Mouse (Mus musculus): ENCODE data around the gene Rasgef1c. TPM values are rescaled to one million over a fixed set of nuclear protein-coding genes. Genes with fewer than 3 reads are reported as not detected.

Rasgef1c gene
- total and polyA plus RNA-seq, 3 experiments: 0.05 TPM; not detected in 2

- no peaks in the 10 kb centered on the region for H3K27me3 ChIP-seq (ENCODE audit: insufficient read depth, low read length)
- TF ChIP-seq CTCF (IDR thresholded peaks at IDR 0.05; ENCODE audit: low read depth, low read length): no peak
- no peak for TF ChIP-seq GATA1 (IDR thresholded peaks at IDR 0.05; ENCODE audit: borderline replicate concordance, low read length)
- TF ChIP-seq POLR2AphosphoS5 (IDR thresholded peaks at IDR 0.05; ENCODE audit: insufficient replicate concordance, low read depth, low read length): no peak
- TF ChIP-seq TAL1 (conservative IDR thresholded peaks at IDR 0.05; ENCODE audit: low read depth, low read length): no peak
- TF ChIP-seq GATA2 (IDR thresholded peaks at IDR 0.05; ENCODE audit: borderline replicate concordance, low read depth, low read length): no peak
- ATAC-seq (ENCODE audit: extremely low read depth, insufficient number of reproducible peaks, low FRiP score, poor library complexity, severe bottlenecking) (no peak), DNase-seq (ENCODE audit: low spot score) (no peak)
- no peaks in the 10 kb centered on the region for H3K9me3 ChIP-seq (replicated peaks)
- peak overlapping the region; percentile 5; the same call in 1 of the 2 replicates for H3K4me3 ChIP-seq (ENCODE audit: low read depth, low read length)
- H3K4me1 ChIP-seq (ENCODE audit: insufficient read depth, low read depth, low read length): peaks cover 94% of the 10 kb centered on the region
- H3K36me3 ChIP-seq (replicated peaks): peaks cover 4% of the 10 kb centered on the region
These were observed 81.2 kb downstream of the Rasgef1c start for GRCm38 (mm10) chr11:49982881-49983280.

- ATAC-seq (ENCODE audit: extremely low read depth, insufficient number of reproducible peaks, low FRiP score, poor library complexity, severe bottlenecking) (no peak), DNase-seq (ENCODE audit: low spot score) (no peak)
- Histone ChIP-seq H3K9me3 (replicated peaks) (no peaks in the 10 kb centered on the region), H3K27me3 (ENCODE audit: insufficient read depth, low read length) (no peaks in the 10 kb centered on the region), H3K4me3 (ENCODE audit: low read depth, low read length) (peak overlapping the region; percentile 57; the same call in 1 of the 2 replicates), H3K4me1 (ENCODE audit: insufficient read depth, low read depth, low read length) (peaks cover 88% of the 10 kb centered on the region), H3K36me3 (replicated peaks) (peaks cover 4% of the 10 kb centered on the region)
- no peak for TF ChIP-seq GATA2 (IDR thresholded peaks at IDR 0.05; ENCODE audit: borderline replicate concordance, low read depth, low read length)
- no peak for TF ChIP-seq TAL1 (conservative IDR thresholded peaks at IDR 0.05; ENCODE audit: low read depth, low read length)
- no peak for TF ChIP-seq POLR2AphosphoS5 (IDR thresholded peaks at IDR 0.05; ENCODE audit: insufficient replicate concordance, low read depth, low read length)
- TF ChIP-seq GATA1 (IDR thresholded peaks at IDR 0.05; ENCODE audit: borderline replicate concordance, low read length): no peak
- no peak for TF ChIP-seq CTCF (IDR thresholded peaks at IDR 0.05; ENCODE audit: low read depth, low read length)
These were observed 82.4 kb downstream of the Rasgef1c start for GRCm38 (mm10) chr11:49983875-49984552.

DNA sequence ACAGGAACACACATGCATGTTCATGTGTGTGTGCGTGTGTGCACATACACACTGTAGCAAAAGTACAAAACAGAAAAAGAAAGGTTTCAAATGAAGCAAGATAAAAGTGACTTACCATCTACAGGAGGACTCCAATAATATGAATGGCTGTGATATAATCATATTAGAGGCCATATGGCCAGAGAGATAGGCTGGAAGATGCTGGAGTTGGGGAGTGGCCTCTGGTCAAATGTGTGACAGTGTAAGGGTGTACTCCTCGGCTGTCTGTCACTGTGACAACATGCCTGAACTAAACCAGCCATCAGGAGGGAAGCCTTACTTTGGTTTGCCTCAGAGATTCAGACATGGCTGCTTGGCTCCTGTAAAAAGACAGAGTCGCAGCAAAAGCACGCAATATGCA lies 83.4 kb downstream of the Rasgef1c start:
- Histone ChIP-seq H3K4me1 (ENCODE audit: insufficient read depth, low read depth, low read length) (peaks cover 87% of the 10 kb centered on the region), H3K27me3 (ENCODE audit: insufficient read depth, low read length) (no peaks in the 10 kb centered on the region), H3K36me3 (replicated peaks) (no peaks in the 10 kb centered on the region), H3K9me3 (replicated peaks) (no peaks in the 10 kb centered on the region), H3K4me3 (ENCODE audit: low read depth, low read length) (no peak overlapping the region; the same call in 1 of the 2 replicates)
- TF ChIP-seq POLR2AphosphoS5 (IDR thresholded peaks at IDR 0.05; ENCODE audit: insufficient replicate concordance, low read depth, low read length): no peak
- peak; percentile 68 for TF ChIP-seq TAL1 (conservative IDR thresholded peaks at IDR 0.05; ENCODE audit: low read depth, low read length)
- TF ChIP-seq CTCF (IDR thresholded peaks at IDR 0.05; ENCODE audit: low read depth, low read length): no peak
- no peak for TF ChIP-seq GATA1 (IDR thresholded peaks at IDR 0.05; ENCODE audit: borderline replicate concordance, low read length)
- no peak for TF ChIP-seq GATA2 (IDR thresholded peaks at IDR 0.05; ENCODE audit: borderline replicate concordance, low read depth, low read length)
- peak; percentile 46 for ATAC-seq (ENCODE audit: extremely low read depth, insufficient number of reproducible peaks, low FRiP score, poor library complexity, severe bottlenecking)
- no peak for DNase-seq (ENCODE audit: low spot score)

- Histone ChIP-seq H3K4me1 (ENCODE audit: insufficient read depth, low read depth, low read length) (peaks cover 87% of the 10 kb centered on the region), H3K9me3 (replicated peaks) (no peaks in the 10 kb centered on the region), H3K27me3 (ENCODE audit: insufficient read depth, low read length) (no peaks in the 10 kb centered on the region), H3K36me3 (replicated peaks) (no peaks in the 10 kb centered on the region), H3K4me3 (ENCODE audit: low read depth, low read length) (no peak overlapping the region)
- TF ChIP-seq GATA1 (IDR thresholded peaks at IDR 0.05; ENCODE audit: borderline replicate concordance, low read length) (no peak), TAL1 (conservative IDR thresholded peaks at IDR 0.05; ENCODE audit: low read depth, low read length) (no peak), CTCF (IDR thresholded peaks at IDR 0.05; ENCODE audit: low read depth, low read length) (peak; percentile 88), GATA2 (IDR thresholded peaks at IDR 0.05; ENCODE audit: borderline replicate concordance, low read depth, low read length) (no peak)
- no peak for DNase-seq (ENCODE audit: low spot score)
- ATAC-seq (ENCODE audit: extremely low read depth, insufficient number of reproducible peaks, low FRiP score, poor library complexity, severe bottlenecking): no peak
These were observed 84.8 kb downstream of the Rasgef1c start for GRCm38 (mm10) chr11:49986277-49987036.

GRCm38 (mm10) chr11:49994536-49994935 lies 92.9 kb downstream of the Rasgef1c start:
- peaks cover 78% of the 10 kb centered on the region for H3K4me1 ChIP-seq (ENCODE audit: insufficient read depth, low read depth, low read length)
- TF ChIP-seq POLR2AphosphoS5 (IDR thresholded peaks at IDR 0.05; ENCODE audit: insufficient replicate concordance, low read depth, low read length): no peak
- peak; percentile 91 for TF ChIP-seq TAL1 (conservative IDR thresholded peaks at IDR 0.05; ENCODE audit: low read depth, low read length)
- ATAC-seq (ENCODE audit: extremely low read depth, insufficient number of reproducible peaks, low FRiP score, poor library complexity, severe bottlenecking) (peak; percentile 92), DNase-seq (ENCODE audit: low spot score) (peak; percentile 55)
- no peaks in the 10 kb centered on the region for H3K36me3 ChIP-seq (replicated peaks)
- H3K4me3 ChIP-seq (ENCODE audit: low read depth, low read length): no peak overlapping the region
- H3K9me3 ChIP-seq (replicated peaks): peaks cover 3% of the 10 kb centered on the region
- no peaks in the 10 kb centered on the region for H3K27me3 ChIP-seq (ENCODE audit: insufficient read depth, low read length)

DNA sequence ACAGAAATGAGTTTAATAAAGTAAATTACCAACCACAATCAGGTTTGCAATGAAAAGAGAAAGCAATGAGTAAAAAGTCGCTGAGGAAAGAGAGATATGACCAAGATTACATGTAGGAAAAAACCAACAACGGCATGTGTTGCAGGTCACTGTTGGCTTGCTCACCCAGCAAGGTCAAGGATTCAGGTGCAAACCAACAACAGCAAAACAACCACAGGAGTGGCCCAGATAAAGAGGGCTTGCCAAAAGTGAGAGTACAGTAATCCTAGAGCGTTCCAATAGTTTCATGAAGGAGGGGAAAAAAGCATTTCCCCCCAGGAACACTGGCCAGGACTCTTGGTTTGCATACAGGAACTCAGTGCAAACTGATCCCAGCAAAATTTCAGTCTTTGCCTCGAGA lies 94.8 kb downstream of the Rasgef1c start:
- DNase-seq (ENCODE audit: low spot score): no peak
- no peaks in the 10 kb centered on the region for H3K36me3 ChIP-seq (replicated peaks)
- H3K9me3 ChIP-seq (replicated peaks): peaks cover 16% of the 10 kb centered on the region
- ATAC-seq (ENCODE audit: extremely low read depth, insufficient number of reproducible peaks, low FRiP score, poor library complexity, severe bottlenecking): no peak
- H3K4me1 ChIP-seq (ENCODE audit: insufficient read depth, low read depth, low read length): peaks cover 71% of the 10 kb centered on the region
- TF ChIP-seq POLR2AphosphoS5 (IDR thresholded peaks at IDR 0.05; ENCODE audit: insufficient replicate concordance, low read depth, low read length): no peak
- TF ChIP-seq CTCF (IDR thresholded peaks at IDR 0.05; ENCODE audit: low read depth, low read length): no peak
- TF ChIP-seq GATA2 (IDR thresholded peaks at IDR 0.05; ENCODE audit: borderline replicate concordance, low read depth, low read length): no peak
- no peak for TF ChIP-seq GATA1 (IDR thresholded peaks at IDR 0.05; ENCODE audit: borderline replicate concordance, low read length)
- no peak for TF ChIP-seq TAL1 (conservative IDR thresholded peaks at IDR 0.05; ENCODE audit: low read depth, low read length)
- no peaks in the 10 kb centered on the region for H3K27me3 ChIP-seq (ENCODE audit: insufficient read depth, low read length)
- H3K4me3 ChIP-seq (ENCODE audit: low read depth, low read length): peak overlapping the region; percentile 37; the same call in 1 of the 2 replicates
